Mouse (Mus musculus) layer of hippocampus, adult 11-12 months (tissue): ENCODE measurements around the gene P2ry12.

Experiments used
- DNase-seq: peaks from one replicate; pipeline ENCODE4 v3.0.0; 2022; ENCODE audit warnings: low spot score

P2ry12 gene

DNA sequence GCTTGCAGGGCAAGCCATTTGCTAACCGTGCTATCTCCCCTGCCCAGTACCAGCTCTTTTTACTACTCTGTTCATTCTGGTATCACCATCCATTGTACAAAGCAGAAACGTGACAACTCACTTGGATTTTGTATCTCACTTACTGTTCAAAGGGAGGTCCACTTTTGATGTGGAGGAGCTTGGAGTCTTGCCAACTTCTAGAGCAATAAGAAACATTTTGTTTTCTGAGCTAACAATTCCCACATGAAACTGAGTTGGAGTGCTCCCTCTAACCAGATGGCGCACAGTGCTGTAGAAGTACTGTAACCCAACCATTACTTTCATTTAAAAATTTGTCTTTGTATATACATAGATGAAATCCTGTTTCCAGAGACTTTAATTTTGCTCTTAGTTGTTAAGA is 31.8 kb downstream of the P2ry12 start:
- peak; percentile 52 for DNase-seq

GRCm38 (mm10) chr3:59228730-59229551 is 33.7 kb downstream of the P2ry12 start:
- peak; percentile 57 for DNase-seq

DNA sequence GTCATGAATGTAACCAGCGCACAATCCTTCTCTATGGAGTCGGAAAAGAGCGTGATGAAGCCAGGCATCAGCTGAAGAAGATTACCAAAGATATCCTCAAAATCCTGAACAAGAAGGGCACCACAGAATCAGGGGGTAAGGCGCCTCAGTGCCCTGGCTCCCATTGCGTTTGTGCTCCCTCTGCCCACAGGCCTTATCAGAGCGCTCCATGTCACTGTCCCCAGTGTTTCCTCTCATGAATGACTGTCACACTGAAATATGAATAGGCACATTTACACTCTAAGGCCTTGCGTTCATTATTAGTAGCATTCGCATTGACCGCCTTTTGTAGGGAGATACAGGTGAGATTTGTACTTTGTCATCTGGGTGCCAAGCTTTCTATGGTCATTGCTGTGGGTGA is 35.0 kb downstream of the P2ry12 start:
- DNase-seq: no peak

- no peak for DNase-seq
Observed at GRCm38 (mm10) chr3:59225411-59225810, 37.3 kb downstream of the P2ry12 start.

- no peak for DNase-seq
Observed at GRCm38 (mm10) chr3:59222303-59222702, 40.4 kb downstream of the P2ry12 start.

DNA sequence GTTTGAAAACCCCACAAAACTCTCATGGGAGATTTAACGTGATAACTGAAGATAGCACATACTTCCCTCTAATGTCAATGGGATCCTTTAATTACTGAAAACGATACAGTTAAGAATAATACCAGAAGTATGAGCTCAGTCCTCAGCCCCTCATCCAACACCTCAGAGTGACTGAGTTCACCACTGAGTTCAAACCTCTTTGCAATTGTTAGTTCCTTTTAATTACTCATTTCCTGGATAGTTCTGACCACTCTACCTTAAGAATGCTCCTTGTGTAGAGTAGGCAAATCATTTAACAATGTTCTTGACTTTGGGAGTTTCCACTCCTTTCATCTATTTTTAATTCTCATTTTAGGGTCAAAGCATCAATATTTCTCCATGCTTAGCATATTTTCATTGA is 43.3 kb downstream of the P2ry12 start:
- no peak for DNase-seq

GRCm38 (mm10) chr3:59217211-59217610 is 45.5 kb downstream of the P2ry12 start:
- DNase-seq: no peak

GRCm38 (mm10) chr3:59212404-59212803 is 50.3 kb downstream of the P2ry12 start:
- DNase-seq: no peak

DNA sequence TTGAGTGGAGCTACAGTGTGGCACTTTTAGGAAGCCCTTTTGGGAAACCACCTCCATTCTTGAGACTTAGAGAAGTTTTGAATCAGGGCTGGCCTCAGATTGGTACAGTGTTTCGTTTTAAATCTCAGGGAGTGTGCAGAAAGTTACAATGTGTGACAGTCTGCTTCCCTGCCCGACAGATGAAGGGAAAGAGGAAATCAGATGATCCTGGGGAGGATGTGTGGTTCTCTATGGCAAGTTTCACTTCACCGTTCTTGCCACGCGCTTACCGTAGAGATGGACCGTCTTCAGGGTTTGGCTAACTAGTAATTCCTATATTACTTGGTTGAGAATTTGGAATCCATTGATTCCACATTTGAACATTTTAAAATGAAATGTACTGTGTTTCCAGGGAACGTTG is 50.9 kb downstream of the P2ry12 start:
- DNase-seq: no peak

GRCm38 (mm10) chr3:59210727-59211126 is 51.9 kb downstream of the P2ry12 start, which contains the start of gene P2ry13:
TSS of gene P2ry13 (minus strand) at chr3:59210882.
- DNase-seq: no peak

DNA sequence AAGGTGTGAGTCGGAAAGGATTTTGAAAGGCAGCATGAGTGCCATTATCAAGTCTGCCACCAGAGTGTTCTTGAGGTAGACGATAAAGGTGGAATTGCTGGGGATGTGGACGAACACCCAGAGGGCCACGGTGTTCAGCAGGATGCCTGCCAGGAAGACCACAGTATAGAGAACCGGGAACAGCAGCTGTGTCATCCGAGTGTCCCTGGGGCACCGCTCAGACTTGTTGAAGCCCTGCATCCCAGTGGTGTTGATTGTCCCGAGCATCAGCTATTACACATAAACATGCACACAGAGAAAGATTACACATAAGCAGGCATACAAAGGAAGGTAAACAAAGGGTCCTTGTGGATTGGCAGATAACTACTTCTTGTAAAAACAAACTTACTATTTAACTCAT is 52.6 kb downstream of the P2ry12 start:
- DNase-seq: no peak

DNA sequence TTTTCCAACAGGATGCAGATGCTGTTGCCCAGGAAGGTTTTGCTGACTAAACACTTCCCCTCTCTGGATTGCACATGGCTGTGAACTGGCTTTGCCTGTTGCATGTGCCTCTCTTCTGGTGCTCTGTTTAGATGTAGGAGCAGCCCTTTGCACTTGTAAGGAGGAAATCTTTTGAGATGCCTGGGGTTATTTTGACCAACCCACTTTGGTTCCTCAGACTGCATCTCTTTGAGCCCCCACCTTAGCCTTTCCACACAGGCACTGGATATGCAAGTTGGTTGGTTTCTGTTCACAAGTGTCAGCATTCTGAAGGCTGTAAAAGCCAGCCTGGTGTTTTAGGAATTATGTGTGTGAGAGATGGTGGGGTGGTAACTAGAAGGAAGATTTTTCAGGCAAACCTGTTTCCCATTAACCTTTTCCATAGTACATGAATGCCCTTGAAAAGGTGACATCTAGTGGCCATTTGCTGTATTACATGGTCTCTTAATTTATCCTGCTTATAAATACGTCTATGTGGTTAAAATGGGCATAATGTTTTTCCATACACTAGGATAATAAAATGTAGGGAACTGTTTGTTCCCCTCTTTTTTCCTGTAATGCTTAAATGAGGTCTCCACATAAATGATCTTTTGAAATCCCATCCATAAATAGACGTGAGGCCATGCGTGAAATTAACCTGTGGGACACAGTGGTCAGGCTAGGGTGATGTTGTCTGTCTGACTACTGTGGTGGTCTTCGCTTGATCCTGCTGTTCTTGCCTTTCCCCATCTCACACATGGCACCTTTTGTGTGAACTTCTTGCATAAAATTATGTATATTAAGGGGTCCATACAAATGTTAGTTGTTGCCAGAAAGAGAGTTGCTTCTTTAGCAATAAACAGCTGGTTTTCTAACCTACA is 53.8 kb downstream of the P2ry12 start:
- DNase-seq: peak; percentile 77

- no peak for DNase-seq
Observed at GRCm38 (mm10) chr3:59205941-59206340, 56.7 kb downstream of the P2ry12 start.

DNA sequence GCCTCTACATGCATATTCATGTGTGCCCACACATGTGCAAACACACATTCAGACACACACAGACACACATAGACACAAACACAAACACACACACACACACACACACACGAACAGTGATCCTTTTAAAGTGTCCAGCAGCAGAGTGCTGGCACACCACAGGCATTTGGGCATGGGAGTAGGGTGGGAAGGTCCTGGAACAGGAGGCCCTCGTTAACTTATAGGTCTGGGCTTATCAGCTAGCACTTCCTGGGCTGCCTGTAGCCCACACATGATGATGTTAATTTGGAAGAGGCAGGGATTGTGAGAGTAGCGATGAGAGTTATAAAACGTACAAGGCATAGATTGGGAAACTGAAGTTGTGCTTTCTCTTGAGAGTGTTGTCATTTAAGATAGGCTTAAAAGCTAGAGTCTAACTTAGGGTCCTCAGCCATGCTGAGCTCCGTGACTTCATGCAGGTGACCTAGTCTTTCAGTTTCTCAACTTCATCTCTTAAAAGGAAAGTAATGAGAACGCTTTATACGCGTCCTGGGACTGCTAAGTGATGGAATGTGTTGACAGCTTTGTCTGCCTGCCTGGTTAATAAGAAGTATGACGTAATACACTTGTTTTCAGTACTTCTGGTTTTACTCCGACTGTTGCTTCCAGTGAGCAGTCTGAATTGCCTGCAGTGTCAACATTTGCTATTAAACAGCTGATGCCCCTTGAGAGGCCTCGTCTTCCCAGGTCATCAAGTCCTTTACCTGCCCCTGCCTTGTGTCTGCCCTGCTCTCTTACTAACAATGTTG is 57.8 kb downstream of the P2ry12 start:
- DNase-seq: no peak

DNA sequence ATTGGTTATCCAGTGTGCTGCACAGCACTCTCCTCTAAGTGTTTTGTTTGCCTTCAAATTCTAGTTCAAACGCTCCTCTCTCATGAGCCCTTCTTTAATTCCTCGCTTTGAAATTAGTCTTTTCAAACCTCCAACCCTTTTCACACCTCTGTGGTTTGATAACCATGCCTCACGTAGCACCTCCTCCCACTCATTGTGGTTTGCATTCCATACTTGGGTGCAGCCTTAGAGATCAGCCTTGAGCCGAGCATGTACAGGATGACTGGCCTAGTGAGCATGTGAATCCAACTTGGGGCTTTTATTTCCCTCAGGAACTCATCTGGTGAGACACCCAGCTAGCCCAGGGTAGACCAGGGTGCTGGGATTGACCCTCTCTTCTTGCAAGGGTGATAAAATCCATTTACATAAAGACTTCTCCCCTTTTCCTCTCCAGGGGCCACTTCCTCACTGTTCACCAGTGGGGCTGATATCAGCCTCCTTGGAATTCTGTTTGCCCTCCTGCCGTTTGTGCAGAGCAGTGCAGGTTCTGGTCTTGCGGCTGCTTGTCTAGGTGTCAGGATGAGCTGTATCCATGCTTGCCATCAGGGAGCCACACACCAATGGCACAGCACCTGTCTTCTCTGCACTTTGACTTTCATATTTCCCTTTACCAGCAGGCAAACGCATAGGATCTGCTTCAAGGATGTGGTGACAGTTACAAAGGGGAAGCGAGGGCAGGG is 58.7 kb downstream of the P2ry12 start:
- no peak for DNase-seq

GRCm38 (mm10) chr3:59197329-59197948 is 65.2 kb downstream of the P2ry12 start:
- DNase-seq: no peak

- no peak for DNase-seq
Observed at GRCm38 (mm10) chr3:59194938-59195337, 67.7 kb downstream of the P2ry12 start, which contains the start of gene Gpr87. TSS of gene Gpr87 (minus strand) at chr3:59195104.

DNA sequence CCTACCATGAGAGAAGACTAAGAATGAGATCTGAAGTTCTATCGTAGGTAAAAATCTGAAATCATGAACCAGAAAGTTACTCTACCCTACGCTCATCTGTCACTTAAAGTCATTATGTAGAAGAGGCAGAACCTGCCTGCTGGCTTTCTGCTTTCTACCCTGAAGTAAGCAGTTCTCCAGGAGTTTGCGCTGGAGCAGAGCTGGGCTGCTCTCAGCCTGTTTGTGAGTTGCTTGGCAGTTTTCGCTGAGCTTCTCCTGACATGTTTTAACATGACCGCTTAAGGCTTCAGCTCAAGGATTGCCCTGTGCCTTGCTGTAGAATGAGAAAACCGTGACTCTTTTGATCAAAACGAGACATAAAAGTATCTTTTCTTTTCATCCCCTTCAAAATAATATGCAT is 68.6 kb downstream of the P2ry12 start:
- no peak for DNase-seq

DNA sequence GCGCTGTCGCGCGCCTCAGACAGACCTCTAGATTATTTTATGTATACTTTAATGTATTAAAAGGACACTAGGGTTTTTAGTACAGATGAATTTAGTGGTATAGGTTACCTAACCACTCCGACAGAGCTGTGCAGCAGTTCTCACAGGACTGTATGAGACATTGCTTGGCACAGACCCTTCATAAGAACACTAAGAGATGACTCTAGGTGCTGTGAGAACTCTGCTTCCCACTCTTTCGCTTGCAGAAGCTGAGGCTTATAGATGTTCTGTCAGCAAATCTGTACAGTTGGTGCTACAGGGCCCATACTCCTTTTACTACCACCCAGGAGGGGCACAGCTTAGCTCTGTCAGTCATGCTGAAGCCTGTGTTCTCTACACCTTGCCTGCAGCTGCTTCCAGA is 71.0 kb downstream of the P2ry12 start:
- DNase-seq: no peak

DNA sequence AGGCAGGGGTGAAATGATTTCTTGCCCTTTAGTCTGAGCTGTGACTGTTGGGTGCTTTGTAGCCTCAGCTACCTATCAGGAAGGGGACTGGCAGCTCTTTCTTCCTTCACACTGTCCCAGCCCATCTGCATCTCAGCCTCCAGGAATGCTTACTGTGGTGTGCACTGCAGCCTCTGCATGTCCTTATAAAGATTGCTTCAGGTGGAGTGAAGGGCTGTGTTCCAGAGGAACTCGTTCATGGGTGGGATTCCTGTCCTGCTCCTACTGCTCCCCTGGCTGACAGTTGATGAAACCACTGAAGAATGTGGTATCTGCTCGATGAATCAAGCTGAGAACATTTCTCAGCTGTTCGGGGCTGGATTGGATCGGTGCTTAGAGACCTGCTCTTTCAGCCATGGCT is 75.3 kb downstream of the P2ry12 start:
- DNase-seq: no peak

- DNase-seq: no peak
Observed at GRCm38 (mm10) chr3:59185662-59186061, 77.0 kb downstream of the P2ry12 start.
